Mouse (Mus musculus): Measurements from ENCODE around the gene Zfp385b. TPM values are rescaled to one million over a fixed set of nuclear protein-coding genes. Genes with fewer than 3 reads are reported as not detected.
A peak's percentile ranks its signal among the peaks of the same experiment; 100 is the strongest.

Zfp385b gene
- polyA plus RNA-seq, 1 experiment from 2014 or later = 5.6 TPM

DNA sequence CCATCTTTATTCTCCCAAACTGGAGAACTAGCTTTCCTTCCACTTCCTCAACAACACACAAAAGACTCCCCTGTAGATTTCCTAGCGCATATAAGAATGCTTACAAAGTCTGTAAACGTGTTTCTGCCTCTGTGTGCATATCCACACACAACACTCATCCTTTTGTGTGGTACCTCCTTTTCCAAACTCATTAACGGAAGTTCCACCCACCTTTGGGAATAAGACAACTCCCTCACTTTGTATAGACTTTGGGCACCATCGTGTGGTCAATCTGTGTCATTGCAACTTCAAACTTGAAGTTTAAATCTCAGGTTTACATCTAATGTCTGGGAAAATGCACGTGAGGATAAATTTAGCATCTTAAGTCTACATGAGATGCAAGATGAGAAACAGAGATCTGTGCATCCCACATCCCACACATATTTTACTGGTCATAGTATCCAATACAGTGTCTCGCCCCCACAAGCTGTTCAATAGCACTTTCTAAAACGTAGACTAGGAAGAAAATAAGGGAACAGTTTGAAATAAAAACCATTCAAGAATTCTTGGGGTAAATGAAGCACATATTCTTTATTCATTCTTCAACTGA is 110.1 kb downstream of the Zfp385b start:
- Histone ChIP-seq H3K9me3 (ENCODE audit: low read depth, low read length) (no peaks in the 10 kb centered on the region), H3K27ac (ENCODE audit: low read depth) (no peak overlapping the region), H3K4me2 (peak overlapping the region; percentile 39; the same call in 1 of the 2 replicates), H3K4me1 (ENCODE audit: insufficient read depth) (no peaks in the 10 kb centered on the region), H3K27me3 (ENCODE audit: insufficient read depth, low read length) (no peaks in the 10 kb centered on the region), H3K4me3 (ENCODE audit: low read depth, low read length) (no peak overlapping the region), H3K9ac (no peak overlapping the region), H3K36me3 (ENCODE audit: insufficient read depth) (no peaks in the 10 kb centered on the region)
- peak; percentile 92 for TF ChIP-seq CTCF (IDR thresholded peaks at IDR 0.05; ENCODE audit: low read depth)
- ATAC-seq (ENCODE audit: insufficient read depth) = peak; percentile 65; the same call in 1 of the 2 replicates
- WGBS = 26% methylated on average over 7 of the region's 7 CpGs
- DNase-seq = peak; percentile 80

DNA sequence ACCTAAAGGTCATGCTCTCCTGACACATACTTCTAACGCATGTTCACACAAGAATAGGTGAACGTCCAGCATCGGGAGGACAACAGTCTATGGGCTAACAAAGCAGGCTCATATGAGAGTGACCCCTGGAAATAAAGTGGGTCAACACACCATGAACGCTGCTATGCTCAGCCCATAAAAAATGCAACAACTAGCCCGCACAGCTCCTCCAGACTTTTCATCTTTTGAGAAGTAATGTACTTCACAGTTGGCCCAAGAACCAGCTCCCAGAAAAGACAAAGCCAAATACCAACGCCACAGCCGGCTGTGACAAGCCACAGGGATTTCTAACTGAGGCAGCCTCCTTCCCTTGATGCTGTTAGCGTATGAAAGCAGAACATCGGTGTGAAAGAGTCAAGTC is 112.3 kb downstream of the Zfp385b start:
- no peak for DNase-seq
- H3K27me3 ChIP-seq (ENCODE audit: insufficient read depth, low read length) = no peaks in the 10 kb centered on the region
- no peak overlapping the region for H3K4me3 ChIP-seq (ENCODE audit: low read depth, low read length)
- no peaks in the 10 kb centered on the region for H3K9me3 ChIP-seq (ENCODE audit: low read depth, low read length)
- 69% methylated on average over 9 of the region's 9 CpGs for WGBS
- no peaks in the 10 kb centered on the region for H3K36me3 ChIP-seq (ENCODE audit: insufficient read depth)
- H3K9ac ChIP-seq = no peak overlapping the region
- TF ChIP-seq CTCF (IDR thresholded peaks at IDR 0.05; ENCODE audit: low read depth) = no peak
- ATAC-seq (ENCODE audit: insufficient read depth) = no peak
- no peak overlapping the region for H3K4me2 ChIP-seq
- H3K27ac ChIP-seq (ENCODE audit: low read depth) = no peak overlapping the region
- no peaks in the 10 kb centered on the region for H3K4me1 ChIP-seq (ENCODE audit: insufficient read depth)

DNA sequence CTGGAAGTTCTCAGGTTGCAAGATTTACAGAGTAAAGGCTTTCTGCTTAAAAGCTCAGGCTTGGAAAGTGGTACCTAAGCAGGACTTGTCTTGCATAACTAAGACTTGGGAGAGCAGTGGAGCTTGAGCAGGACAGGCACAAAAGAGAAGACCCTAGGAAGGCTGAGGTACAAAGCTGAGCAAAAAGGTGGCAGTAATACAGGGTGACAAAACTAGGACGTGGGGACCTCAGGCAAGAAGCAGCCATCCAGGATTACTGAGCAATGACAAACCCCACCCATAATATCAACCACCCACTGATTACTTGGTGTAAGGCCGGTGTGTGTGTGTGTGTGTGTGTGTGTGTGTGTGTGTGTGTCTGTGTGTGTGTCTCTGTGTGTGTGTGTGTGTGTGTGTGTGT is 114.0 kb downstream of the Zfp385b start:
- DNase-seq (no peak), ATAC-seq (ENCODE audit: insufficient read depth) (no peak)
- H3K4me1 ChIP-seq (ENCODE audit: insufficient read depth) = no peaks in the 10 kb centered on the region
- no peak overlapping the region for H3K4me3 ChIP-seq (ENCODE audit: low read depth, low read length)
- no peaks in the 10 kb centered on the region for H3K36me3 ChIP-seq (ENCODE audit: insufficient read depth)
- no peak overlapping the region for H3K4me2 ChIP-seq
- H3K27me3 ChIP-seq (ENCODE audit: insufficient read depth, low read length) = no peaks in the 10 kb centered on the region
- H3K27ac ChIP-seq (ENCODE audit: low read depth) = no peak overlapping the region
- WGBS = 66% methylated on average over 2 of the region's 2 CpGs
- no peaks in the 10 kb centered on the region for H3K9me3 ChIP-seq (ENCODE audit: low read depth, low read length)
- no peak overlapping the region for H3K9ac ChIP-seq
- TF ChIP-seq CTCF (IDR thresholded peaks at IDR 0.05; ENCODE audit: low read depth) = no peak

DNA sequence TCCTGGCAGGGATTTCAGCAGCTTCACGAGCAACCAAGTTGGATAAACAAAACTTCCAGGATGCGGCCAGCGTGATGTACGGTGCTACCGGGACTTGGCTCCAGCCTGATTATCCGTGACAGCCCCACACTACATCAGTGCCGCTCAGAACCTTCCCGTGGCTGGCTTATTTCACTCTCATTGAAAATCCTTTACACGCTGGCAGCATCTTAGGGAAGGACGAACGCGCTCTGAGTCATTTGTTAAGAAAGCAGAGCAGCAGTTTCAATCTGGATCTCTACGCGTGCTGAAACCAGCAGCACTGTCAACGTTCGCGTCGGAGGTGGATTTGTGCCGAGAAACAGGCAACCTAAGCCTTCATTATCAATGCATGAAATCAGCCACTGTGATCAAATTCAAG is 116.4 kb downstream of the Zfp385b start:
- peak overlapping the region; percentile 62 for H3K4me2 ChIP-seq
- 21% methylated on average over 19 of the region's 19 CpGs for WGBS
- TF ChIP-seq CTCF (IDR thresholded peaks at IDR 0.05; ENCODE audit: low read depth) = no peak
- no peaks in the 10 kb centered on the region for H3K27me3 ChIP-seq (ENCODE audit: insufficient read depth, low read length)
- ATAC-seq (ENCODE audit: insufficient read depth) (no peak), DNase-seq (peak; percentile 46)
- no peaks in the 10 kb centered on the region for H3K36me3 ChIP-seq (ENCODE audit: insufficient read depth)
- H3K4me1 ChIP-seq (ENCODE audit: insufficient read depth) = no peaks in the 10 kb centered on the region
- H3K9me3 ChIP-seq (ENCODE audit: low read depth, low read length) = no peaks in the 10 kb centered on the region
- H3K4me3 ChIP-seq (ENCODE audit: low read depth, low read length) = peak overlapping the region; percentile 22
- no peak overlapping the region for H3K9ac ChIP-seq
- no peak overlapping the region for H3K27ac ChIP-seq (ENCODE audit: low read depth)

DNA sequence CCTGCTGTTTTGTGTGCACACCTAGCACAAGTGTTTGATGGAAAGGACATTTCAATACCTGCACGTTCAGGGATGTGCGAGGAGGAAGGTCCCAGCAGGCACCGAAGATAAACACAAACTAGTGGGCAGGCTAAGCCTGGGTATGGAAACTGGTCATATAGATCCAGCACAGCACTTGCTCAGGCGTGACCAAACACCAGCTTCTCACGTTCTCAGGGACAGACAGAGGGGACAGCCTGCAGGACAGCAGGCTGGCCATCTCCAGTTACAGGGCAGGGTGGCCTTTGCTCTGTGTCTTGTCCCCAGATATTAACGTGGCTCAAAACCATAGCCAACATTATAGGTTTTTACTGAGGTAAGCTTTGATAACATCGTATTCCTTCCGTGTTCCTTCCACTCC is 128.3 kb downstream of the Zfp385b start:
- WGBS = 68% methylated on average over 8 of the region's 8 CpGs
- ATAC-seq (ENCODE audit: insufficient read depth) (no peak), DNase-seq (no peak)
- no peak overlapping the region for H3K4me3 ChIP-seq (ENCODE audit: low read depth, low read length)
- H3K4me1 ChIP-seq (ENCODE audit: insufficient read depth) = no peaks in the 10 kb centered on the region
- H3K9me3 ChIP-seq (ENCODE audit: low read depth, low read length) = no peaks in the 10 kb centered on the region
- no peaks in the 10 kb centered on the region for H3K27me3 ChIP-seq (ENCODE audit: insufficient read depth, low read length)
- no peak overlapping the region for H3K27ac ChIP-seq (ENCODE audit: low read depth)
- no peaks in the 10 kb centered on the region for H3K36me3 ChIP-seq (ENCODE audit: insufficient read depth)
- no peak overlapping the region for H3K4me2 ChIP-seq
- no peak overlapping the region for H3K9ac ChIP-seq
- no peak for TF ChIP-seq CTCF (IDR thresholded peaks at IDR 0.05; ENCODE audit: low read depth)

DNA sequence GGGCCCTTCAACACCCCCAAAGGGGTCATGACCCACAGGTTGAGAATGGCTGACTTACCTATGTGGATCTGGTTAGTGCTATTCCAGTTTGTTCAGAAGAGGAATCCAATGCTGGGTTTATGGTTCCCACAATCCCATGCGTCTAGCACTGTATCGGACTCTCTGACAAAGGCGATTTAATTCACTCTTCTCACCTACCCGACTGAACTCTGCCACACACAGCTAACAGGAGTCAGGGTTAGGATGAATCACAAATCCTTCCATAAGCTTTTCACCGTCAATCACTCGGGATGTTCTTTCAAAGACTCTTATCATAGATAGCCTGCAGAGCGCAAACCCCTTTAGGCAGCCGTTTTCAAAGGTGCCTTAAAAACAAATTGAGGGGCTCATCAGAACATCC is 129.1 kb downstream of the Zfp385b start:
- Histone ChIP-seq H3K27ac (ENCODE audit: low read depth) (no peak overlapping the region), H3K4me1 (ENCODE audit: insufficient read depth) (no peaks in the 10 kb centered on the region), H3K4me2 (no peak overlapping the region), H3K9ac (no peak overlapping the region), H3K9me3 (ENCODE audit: low read depth, low read length) (no peaks in the 10 kb centered on the region), H3K36me3 (ENCODE audit: insufficient read depth) (no peaks in the 10 kb centered on the region), H3K4me3 (ENCODE audit: low read depth, low read length) (no peak overlapping the region), H3K27me3 (ENCODE audit: insufficient read depth, low read length) (no peaks in the 10 kb centered on the region)
- no peak for TF ChIP-seq CTCF (IDR thresholded peaks at IDR 0.05; ENCODE audit: low read depth)
- 60% methylated on average over 8 of the region's 8 CpGs for WGBS
- ATAC-seq (ENCODE audit: insufficient read depth) (no peak), DNase-seq (no peak)

DNA sequence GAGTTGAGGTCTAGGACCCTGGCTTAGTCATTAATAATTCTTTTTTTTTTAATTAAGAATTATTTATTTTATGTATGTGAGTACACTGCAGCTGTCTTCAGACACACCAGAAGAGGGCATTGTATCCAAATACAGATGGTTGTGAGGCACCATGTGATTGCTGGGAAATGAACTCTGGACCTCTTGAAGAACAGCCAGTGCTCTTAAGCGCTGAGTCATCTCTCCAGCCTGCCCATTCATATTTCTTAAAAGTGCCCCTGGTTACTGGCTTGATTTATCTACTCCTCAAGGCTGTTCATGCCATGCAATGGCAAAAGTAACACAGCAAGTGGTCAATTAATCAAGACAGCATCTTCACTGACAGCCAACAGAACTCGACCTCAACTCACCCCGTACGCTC is 130.8 kb downstream of the Zfp385b start:
- DNase-seq = no peak
- TF ChIP-seq CTCF (IDR thresholded peaks at IDR 0.05; ENCODE audit: low read depth) = no peak
- H3K9me3 ChIP-seq (ENCODE audit: low read depth, low read length) = no peaks in the 10 kb centered on the region
- 80% methylated on average over 4 of the region's 4 CpGs for WGBS
- no peak overlapping the region for H3K4me2 ChIP-seq
- H3K36me3 ChIP-seq (ENCODE audit: insufficient read depth) = no peaks in the 10 kb centered on the region
- no peak for ATAC-seq (ENCODE audit: insufficient read depth)
- no peak overlapping the region for H3K9ac ChIP-seq
- no peaks in the 10 kb centered on the region for H3K27me3 ChIP-seq (ENCODE audit: insufficient read depth, low read length)
- H3K4me1 ChIP-seq (ENCODE audit: insufficient read depth) = no peaks in the 10 kb centered on the region
- H3K27ac ChIP-seq (ENCODE audit: low read depth) = no peak overlapping the region
- H3K4me3 ChIP-seq (ENCODE audit: low read depth, low read length) = no peak overlapping the region

DNA sequence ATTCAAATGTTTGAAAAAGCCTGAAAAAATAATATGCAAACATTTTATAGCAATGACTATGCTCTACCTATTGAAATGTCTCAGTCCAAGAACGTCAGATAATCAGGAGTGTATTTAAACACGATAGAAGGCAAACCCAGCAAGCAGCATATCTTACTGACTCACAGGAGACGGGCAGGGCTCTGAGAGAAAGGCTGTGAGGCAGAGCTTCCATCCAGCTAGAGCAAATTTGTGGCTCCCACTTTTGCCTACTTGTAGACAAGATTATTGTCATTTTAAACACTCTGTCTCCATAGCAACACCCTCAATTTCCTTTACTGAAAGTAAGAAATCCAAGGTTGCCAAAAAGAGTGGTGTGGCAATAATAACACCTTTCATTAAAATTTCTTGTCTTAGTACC is 135.4 kb downstream of the Zfp385b start:
- no peaks in the 10 kb centered on the region for H3K27me3 ChIP-seq (ENCODE audit: insufficient read depth, low read length)
- H3K36me3 ChIP-seq (ENCODE audit: insufficient read depth) = no peaks in the 10 kb centered on the region
- WGBS = 58% methylated on average over 3 of the region's 3 CpGs
- H3K9me3 ChIP-seq (ENCODE audit: low read depth, low read length) = no peaks in the 10 kb centered on the region
- no peak overlapping the region for H3K4me3 ChIP-seq (ENCODE audit: low read depth, low read length)
- no peak for DNase-seq
- TF ChIP-seq CTCF (IDR thresholded peaks at IDR 0.05; ENCODE audit: low read depth) = no peak
- H3K27ac ChIP-seq (ENCODE audit: low read depth) = no peak overlapping the region
- H3K4me1 ChIP-seq (ENCODE audit: insufficient read depth) = no peaks in the 10 kb centered on the region
- no peak for ATAC-seq (ENCODE audit: insufficient read depth)
- no peak overlapping the region for H3K9ac ChIP-seq
- H3K4me2 ChIP-seq = no peak overlapping the region
